Mouse (Mus musculus) olfactory bulb, adult 2 months (tissue): ENCODE results near the gene 4930474N05Rik. TPM values are rescaled to one million over a fixed set of nuclear protein-coding genes. Genes with fewer than 3 reads are reported as not detected.

Source experiments
- H3K27ac ChIP-seq: fragments of 200-500 bp; 2 replicates; pipeline ENCODE4 v1.5.1; 2012; ENCODE audit warnings: low read depth, low read length; ENCODE audit not compliant: insufficient read depth
- H3K4me1 ChIP-seq: fragments of 200-500 bp; 2 replicates; pipeline ENCODE4 v1.6.1; 2012; ENCODE audit warnings: low read length; ENCODE audit not compliant: control insufficient read depth, insufficient read depth
- H3K4me3 ChIP-seq: fragments of 200-500 bp; 2 replicates; pipeline ENCODE4 v1.5.1; 2012; ENCODE audit warnings: mild to moderate bottlenecking, low read depth, low read length, moderate library complexity; ENCODE audit not compliant: insufficient read depth
- CTCF ChIP-seq: fragments of 200-500 bp; IDR thresholded peaks from 2 replicates; pipeline ENCODE4 v1.5.1; 2012; ENCODE audit warnings: low read depth, mild to moderate bottlenecking, low read length, moderate library complexity; ENCODE audit not compliant: insufficient read depth
- POLR2A ChIP-seq: fragments of 200-500 bp; IDR thresholded peaks from 2 replicates; pipeline ENCODE4 v1.6.1; 2012; ENCODE audit warnings: mild to moderate bottlenecking, low read depth, low read length, moderate library complexity; ENCODE audit not compliant: insufficient read depth
- WGBS: fragments of 180-500 bp; shearing (Covaris S2); methylation state at CpG from one replicate; pipeline ENCODE4 v1.1.7; 2018; 5-methylcytosine and 5-hydroxymethylcytosine counted together
- polyA plus RNA-seq: library from polyadenylated mRNA; stranded (reverse); fragments of >200 nt; gene quantifications from 2 replicates; pipeline ENCODE4 v1.2.4, GENCODE M21; 2012; ENCODE audit warnings: low replicate concordance; ENCODE audit not compliant: missing spikeins, insufficient read depth, insufficient read length

Gene 4930474N05Rik
- polyA plus RNA-seq = not detected in 2 replicates

DNA sequence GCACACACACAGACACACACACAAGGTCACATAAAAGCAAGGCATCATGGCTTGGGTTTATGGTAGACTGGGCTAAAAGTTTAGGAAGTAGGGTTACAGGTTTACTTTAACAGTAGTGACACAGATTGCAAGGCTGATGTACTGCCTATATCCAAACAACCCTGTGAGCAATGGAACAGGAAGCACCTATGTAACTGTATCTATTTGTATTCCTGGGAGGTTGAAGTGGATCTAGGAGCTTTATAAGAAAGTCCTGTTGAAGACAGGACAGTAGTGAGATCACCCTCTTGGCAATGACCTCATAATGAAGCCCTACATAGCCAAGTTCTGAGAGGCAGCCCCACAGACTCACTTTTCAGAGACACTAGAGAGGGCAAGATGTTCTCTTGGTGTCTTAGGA lies at the start of gene 4930474N05Rik:
Gene 4930474N05Rik, plus strand, starts transcription at position 301 of the 400 bp plus-strand sequence.
- no peak for TF ChIP-seq POLR2A
- no peak for TF ChIP-seq CTCF
- Histone ChIP-seq H3K4me3 (no peak within 1 kb of the TSS), H3K4me1 (no peaks in the 10 kb centered on the region), H3K27ac (no peak within 1 kb of the TSS)

DNA sequence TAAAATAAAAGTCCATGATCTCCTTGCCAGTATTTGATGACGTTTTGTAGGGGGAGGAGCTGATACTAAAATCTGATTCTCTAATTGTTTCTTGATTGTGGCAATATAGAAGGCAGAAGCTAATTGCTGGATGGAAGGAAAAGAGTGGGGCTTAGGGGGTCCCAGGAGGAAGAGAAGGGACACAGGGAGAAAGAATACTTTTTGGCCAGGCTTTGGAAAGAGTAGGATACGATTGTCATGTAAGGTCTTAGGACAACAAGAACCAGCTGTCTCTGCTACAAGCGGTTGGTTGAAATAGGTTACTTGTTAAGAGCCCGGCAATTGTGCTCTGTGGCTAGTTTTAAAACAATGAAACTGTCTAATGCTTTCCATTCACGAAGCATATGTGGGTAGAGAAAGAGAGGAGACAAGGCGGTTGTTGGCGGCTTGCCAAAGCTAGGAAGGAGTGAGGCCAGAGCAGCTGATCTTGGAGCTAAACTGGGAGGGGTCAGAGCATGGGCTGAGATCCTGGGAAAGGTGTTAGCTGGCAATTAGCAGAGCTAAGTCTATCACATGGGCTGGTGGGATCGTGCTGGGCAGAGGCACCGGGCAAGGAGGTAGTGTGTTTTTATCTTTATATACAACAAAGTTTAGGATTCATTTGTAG lies 45.8 kb upstream of the 4930474N05Rik start:
- Histone ChIP-seq H3K4me1 (peaks cover 3% of the 10 kb centered on the region), H3K27ac (no peak overlapping the region), H3K4me3 (no peak overlapping the region)
- no peak for TF ChIP-seq CTCF
- TF ChIP-seq POLR2A = no peak
- WGBS = 14% methylated on average over 9 of the region's 9 CpGs

- Histone ChIP-seq H3K4me1 (peaks cover 3% of the 10 kb centered on the region), H3K4me3 (no peak overlapping the region), H3K27ac (no peak overlapping the region)
- 80% methylated on average over 2 of the region's 2 CpGs for WGBS
- TF ChIP-seq CTCF (no peak), POLR2A (no peak)
Measured at GRCm38 (mm10) chr14:36053281-36053680, 41.4 kb upstream of the 4930474N05Rik start.

DNA sequence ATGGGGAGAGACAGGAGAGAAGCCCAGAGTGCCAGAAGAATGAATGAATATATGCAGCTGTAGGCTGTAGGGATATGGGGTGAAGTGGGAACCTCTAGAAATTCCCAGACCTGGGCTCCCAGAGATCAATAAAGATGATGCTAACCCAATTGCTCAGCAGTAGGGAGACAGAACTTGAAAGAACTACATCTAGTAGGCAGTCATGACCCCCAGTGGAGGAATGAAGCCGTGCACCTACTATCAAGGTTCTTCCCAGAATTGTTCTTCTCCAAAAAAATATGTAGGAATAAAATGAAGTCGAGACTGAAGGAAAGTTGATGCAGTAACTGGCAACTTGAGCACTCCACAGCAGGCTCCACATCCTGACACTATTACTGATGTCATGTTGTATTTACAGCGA lies 3.8 kb downstream of the 4930474N05Rik start:
- no peak for TF ChIP-seq POLR2A
- no peak for TF ChIP-seq CTCF
- WGBS = 91% methylated on average over 3 of the region's 3 CpGs
- Histone ChIP-seq H3K4me3 (no peak overlapping the region), H3K4me1 (0 out of 2 replicates have a peak, but pooled peaks cover 2% of the 10 kb centered on the region), H3K27ac (no peak overlapping the region)

DNA sequence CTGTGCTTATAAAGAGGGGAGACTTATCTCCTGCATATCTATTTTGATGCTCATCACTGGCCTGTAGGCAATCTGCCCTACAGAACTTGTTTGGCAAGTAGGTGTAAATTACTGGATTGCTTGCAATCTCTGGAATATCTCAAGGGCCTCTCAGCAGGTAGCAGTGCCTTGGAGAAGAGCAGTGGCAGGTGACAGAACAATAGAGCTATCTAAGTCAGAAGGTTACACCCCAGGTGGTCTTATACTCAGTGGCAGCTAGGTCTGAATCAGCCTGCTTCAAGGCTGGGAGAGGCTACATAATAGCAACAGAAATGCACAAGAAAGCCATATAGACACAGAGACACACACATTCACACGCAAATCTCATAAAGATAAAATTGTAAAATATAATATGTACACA lies 4.9 kb downstream of the 4930474N05Rik start:
- Histone ChIP-seq H3K4me3 (no peak overlapping the region), H3K27ac (no peak overlapping the region), H3K4me1 (0 out of 2 replicates have a peak, but pooled peaks cover 2% of the 10 kb centered on the region)
- TF ChIP-seq CTCF = no peak
- no peak for TF ChIP-seq POLR2A
- 79% methylated on average over 1 of the region's 1 CpGs for WGBS

GRCm38 (mm10) chr14:36100731-36101130 lies 6.0 kb downstream of the 4930474N05Rik start:
- 0 out of 2 replicates have a peak, but pooled peaks cover 2% of the 10 kb centered on the region for H3K4me1 ChIP-seq
- TF ChIP-seq CTCF (no peak), POLR2A (no peak)
- 59% methylated on average over 1 of the region's 1 CpGs for WGBS
- H3K27ac ChIP-seq = no peak overlapping the region
- no peak overlapping the region for H3K4me3 ChIP-seq

GRCm38 (mm10) chr14:36114481-36114880 lies 19.8 kb downstream of the 4930474N05Rik start:
- H3K4me1 ChIP-seq = no peaks in the 10 kb centered on the region
- no peak overlapping the region for H3K4me3 ChIP-seq
- TF ChIP-seq CTCF = no peak
- no peak for TF ChIP-seq POLR2A
- no peak overlapping the region for H3K27ac ChIP-seq

- H3K4me1 ChIP-seq = no peaks in the 10 kb centered on the region
- no peak overlapping the region for H3K27ac ChIP-seq
- no peak overlapping the region for H3K4me3 ChIP-seq
- TF ChIP-seq POLR2A (no peak), CTCF (no peak)
- 70% methylated on average over 2 of the region's 2 CpGs for WGBS
Measured at GRCm38 (mm10) chr14:36123775-36124335, 29.1 kb downstream of the 4930474N05Rik start.

DNA sequence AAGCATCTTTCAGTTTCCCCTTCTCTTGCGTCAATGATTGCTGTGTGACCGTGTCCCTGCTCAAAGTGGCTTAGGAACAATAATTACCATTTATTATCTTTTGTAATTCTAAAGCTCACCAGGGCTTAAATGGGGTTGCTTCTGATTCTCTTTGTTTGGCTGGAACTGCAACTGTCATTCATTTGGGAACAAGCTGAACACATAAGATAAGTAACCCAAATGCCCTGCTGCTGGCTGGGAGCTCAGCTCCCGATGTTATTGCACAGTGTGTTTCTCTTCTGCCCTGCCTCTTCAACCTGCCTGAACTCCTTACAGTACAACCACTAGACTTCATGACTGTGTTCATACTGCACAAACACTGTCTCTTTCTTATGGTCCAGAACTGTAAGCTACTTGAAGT lies 41.0 kb downstream of the 4930474N05Rik start:
- Histone ChIP-seq H3K4me3 (no peak overlapping the region), H3K4me1 (no peaks in the 10 kb centered on the region), H3K27ac (no peak overlapping the region)
- TF ChIP-seq CTCF (no peak), POLR2A (no peak)
- WGBS = 69% methylated on average over 3 of the region's 3 CpGs
